Mouse (Mus musculus): ENCODE results near the gene Plekhh1.

Gene Plekhh1

GRCm38 (mm10) chr12:79089182-79089812 is 60.3 kb downstream of the Plekhh1 start, which contains the start of gene Pigh:
TSS of gene Pigh (minus strand) at chr12:79089651.
- DNase-seq: peak; percentile 85

- no peak for DNase-seq
Observed at GRCm38 (mm10) chr12:79092569-79092968, 63.6 kb downstream of the Plekhh1 start.

- DNase-seq: peak; percentile 63
Observed at GRCm38 (mm10) chr12:79097106-79097752, 68.3 kb downstream of the Plekhh1 start.

GRCm38 (mm10) chr12:79103773-79104172 is 74.8 kb downstream of the Plekhh1 start:
- no peak for DNase-seq

GRCm38 (mm10) chr12:79104544-79104943 is 75.6 kb downstream of the Plekhh1 start:
- DNase-seq: no peak

GRCm38 (mm10) chr12:79105312-79105711 is 76.3 kb downstream of the Plekhh1 start:
- DNase-seq: no peak

- DNase-seq: no peak
Observed at GRCm38 (mm10) chr12:79118991-79119390, 90.0 kb downstream of the Plekhh1 start.

- DNase-seq: peak; percentile 19
Observed at GRCm38 (mm10) chr12:79122820-79123219, 93.9 kb downstream of the Plekhh1 start.

GRCm38 (mm10) chr12:79130299-79131177 is 101.6 kb downstream of the Plekhh1 start, which contains the start of gene Arg2:
TSS of gene Arg2 (plus strand) at chr12:79130777.
- peak; percentile 79 for DNase-seq
